Mouse (Mus musculus): ENCODE results near the gene Sema5b.

Gene Sema5b

DNA sequence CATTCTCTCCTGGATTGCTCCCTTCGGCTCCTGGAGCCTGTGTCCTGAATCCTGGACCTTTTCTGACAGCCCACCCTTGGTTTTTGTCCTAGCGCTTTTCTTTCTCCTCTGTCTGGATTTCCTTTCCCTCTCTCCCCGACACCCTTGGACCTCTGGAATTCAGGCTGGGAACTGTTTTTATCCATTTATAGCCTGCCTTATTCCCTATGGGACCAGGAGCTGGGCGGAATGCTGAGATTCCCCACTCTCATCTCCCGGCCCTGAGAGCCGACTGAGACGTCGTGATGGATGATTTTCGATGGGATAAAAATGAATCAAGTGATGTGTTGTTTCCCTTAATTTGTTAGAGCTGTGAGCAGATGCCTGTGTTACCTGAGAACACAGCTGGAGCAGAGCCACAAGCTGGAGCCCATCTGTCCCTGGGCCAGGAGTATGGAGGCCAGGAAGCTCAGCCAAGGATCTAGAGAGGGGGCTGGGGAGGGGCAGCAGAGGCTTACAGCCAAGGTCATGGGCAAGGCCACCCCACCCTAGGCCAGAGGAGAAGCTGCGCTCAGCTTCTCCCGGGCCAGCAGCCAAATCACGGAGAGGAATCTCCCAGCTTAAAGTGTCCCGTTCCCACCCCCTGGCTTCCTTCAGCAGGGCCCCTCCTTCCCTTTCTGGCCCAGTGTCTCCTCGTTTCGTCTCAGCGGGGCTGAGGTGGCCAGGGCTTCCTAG, 89.7 kb downstream of the Sema5b start:
- DNase-seq (ENCODE audit: low spot score in 2 of 2): peak in 1 of 2 experiments; percentile 77

DNA sequence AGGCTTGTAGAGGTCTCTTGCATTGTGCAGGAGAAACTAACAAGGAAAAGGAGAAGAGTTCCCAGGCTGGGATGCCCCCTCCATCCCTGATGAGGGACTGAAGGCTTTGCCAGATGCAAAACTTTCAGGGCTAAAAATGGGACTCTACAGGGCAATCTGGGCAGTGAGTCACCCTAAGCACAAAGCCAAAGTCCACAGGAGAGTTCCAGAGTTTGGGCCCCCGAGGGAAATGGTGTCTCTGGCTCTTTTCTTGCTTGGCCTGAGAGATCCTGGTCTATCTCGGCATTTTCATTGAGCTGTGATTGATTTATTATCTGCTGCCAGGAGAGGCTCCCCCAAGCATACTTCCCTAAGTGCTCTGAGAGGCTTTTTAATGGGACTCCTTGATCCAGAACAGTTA, 92.1 kb downstream of the Sema5b start:
- DNase-seq (ENCODE audit: low spot score in 2 of 2): no peak

DNA sequence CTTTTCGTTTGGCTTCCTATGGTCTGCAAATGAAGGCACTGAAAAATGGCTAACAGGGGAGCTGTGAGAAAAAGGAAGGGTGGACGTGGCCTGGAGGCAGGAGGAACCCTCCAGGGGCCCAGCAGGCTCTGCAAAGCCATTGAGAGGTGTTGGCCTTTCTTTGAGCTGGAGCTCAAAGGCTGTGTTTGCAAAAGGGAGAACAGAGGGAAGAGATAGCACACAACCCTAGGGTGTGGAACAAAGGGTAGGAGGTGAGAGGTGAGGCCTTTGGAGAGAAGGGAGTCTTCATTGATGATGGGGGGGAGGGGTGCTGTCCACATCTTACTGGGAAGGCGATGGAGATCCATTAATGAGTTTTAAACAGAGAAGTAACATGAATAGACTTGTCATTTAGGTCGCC, 94.0 kb downstream of the Sema5b start:
- no peak for DNase-seq (ENCODE audit: low spot score in 2 of 2)

DNA sequence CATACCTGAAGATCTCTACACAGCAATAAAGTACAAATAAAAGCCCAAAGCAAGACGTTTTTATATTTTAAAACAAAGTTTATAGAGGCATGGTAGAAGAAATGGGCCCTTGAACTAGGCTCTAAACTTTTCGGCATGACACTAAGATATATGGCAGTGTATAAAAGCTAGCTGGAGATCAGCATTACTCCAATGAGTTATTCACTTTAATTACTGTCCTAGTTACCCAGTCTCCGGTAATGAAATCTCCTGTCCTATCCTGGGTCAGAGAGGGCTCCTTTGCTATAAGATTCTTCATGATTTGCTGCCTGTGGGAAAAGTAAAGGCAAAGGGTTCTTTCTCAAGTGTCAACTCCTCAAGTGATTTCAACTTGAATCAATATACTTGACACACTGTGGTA, 98.6 kb downstream of the Sema5b start:
- no peak for DNase-seq (ENCODE audit: low spot score in 2 of 2)

DNA sequence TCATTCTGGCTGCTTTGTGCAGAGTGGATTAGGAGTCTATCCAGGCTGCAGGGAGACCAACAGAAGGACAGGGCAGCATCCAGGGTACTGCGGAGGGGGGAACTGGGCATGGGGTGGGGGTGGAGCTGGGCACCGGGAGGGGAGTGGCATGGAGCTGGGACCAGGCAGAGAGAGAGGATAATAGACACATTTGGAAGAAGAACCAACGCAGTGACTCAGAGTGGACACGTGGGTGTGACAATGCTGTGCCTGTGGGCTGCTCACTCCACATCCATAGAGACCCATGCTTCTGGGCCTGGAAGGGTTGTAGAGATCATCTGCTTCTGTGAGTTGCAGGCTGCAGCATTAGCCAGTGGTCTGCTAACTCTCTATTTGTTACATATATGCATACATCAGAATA, 107.9 kb downstream of the Sema5b start:
- DNase-seq (ENCODE audit: low spot score in 2 of 2): no peak

DNA sequence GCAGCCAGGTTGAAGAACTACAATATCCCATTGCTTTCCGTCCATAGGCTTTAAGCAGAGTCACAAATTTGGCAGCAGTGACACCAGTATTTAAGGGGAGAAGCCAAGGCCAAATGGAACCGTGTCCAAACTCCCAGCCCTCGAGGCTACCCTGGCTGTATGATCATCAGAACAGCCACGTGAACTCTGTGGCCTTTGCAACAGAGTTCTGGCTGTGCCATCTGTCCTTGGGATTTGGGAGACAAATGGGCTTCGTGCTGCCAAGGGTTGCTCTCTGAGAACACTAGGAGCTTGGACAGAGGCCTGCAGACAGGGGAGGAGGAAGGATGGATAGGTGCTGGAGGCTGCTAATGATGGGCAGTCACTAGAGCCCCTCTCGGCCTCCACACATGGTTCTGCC, 111.3 kb downstream of the Sema5b start:
- DNase-seq (ENCODE audit: low spot score in 2 of 2): peak in 1 of 2 experiments; percentile 46

DNA sequence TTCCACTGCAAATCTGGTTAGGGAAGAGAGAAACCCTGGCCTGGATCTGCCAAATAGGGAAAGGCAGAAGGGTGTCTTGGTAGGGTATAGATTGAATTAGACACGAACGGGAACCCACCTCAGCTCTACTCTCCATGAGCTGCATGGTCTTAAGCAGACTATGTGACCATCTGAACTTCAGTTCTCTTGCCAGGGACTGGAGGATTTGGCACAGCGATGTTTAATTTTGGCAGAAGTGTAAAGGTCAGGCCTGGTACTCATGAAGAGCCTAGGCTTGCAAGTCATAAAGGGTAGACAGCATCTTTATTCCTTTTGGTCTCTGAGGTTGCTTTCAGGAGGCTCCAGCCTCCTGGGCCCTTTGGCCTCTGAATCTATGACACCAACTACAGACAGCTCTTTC, 111.8 kb downstream of the Sema5b start:
- no peak for DNase-seq (ENCODE audit: low spot score in 2 of 2)

DNA sequence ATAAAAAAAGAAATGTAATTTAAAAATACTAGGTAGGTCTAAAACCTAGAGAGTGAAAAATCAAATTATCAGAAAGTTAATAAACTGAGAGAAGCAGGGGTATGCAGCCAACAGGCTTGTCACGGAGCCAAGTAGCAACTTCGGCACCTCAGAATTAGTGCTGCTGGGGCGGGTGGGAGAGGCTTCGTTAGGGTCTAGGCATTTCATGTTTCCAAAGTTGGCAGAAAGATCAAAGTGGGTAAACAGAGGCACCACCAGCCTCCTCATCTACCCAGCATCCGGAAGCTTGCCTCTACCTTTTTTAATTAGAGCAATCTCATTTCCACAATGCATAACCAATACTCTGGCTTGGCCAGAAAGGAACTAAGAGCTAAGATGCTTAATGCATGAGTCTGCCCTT, 113.0 kb downstream of the Sema5b start:
- no peak for DNase-seq (ENCODE audit: low spot score in 2 of 2)

DNA sequence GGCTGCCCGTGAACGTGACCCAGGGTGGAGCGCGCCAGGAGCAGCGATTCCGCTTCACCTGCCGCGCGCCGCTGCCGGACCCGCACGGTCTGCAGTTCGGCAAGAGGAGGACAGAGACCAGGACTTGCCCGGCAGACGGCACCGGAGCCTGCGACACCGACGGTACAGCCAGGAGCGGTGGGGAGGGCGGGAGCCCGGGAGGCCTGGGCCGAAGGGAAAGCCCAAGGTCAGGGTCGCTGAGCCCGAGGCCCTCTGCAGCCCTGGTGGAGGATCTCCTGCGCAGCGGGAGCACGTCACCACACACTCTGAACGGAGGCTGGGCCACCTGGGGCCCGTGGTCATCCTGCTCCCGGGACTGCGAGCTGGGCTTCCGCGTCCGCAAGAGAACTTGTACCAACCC, 119.3 kb downstream of the Sema5b start:
- DNase-seq (ENCODE audit: low spot score in 2 of 2): no peak

DNA sequence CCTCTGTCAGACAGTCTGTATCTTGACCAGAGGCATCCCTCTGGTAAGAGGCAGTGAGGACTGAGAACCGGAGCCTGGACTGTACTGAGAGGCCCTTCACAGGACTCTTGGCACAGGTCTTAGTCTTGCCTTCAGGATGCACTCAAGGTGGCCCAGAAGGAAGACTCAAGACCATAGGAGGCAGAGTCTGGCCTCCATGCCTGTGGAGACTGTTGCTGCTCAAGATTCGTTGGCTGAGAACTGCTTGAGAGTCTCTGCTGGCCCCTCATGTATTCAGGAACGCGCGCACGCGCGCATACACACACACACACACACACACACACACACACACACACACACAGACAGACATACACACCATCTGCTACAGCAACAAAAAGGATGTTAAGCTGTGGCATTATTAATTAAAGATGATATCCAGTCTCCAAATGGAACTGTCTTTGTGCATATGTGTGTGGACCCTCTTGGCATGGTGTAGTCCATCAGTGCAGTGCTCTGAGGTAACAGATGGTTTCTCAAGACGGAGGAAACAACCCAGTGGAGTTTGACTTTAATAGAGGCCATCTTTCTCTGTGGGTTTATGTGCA, 123.0 kb downstream of the Sema5b start:
- no peak for DNase-seq (ENCODE audit: low spot score in 2 of 2)

DNA sequence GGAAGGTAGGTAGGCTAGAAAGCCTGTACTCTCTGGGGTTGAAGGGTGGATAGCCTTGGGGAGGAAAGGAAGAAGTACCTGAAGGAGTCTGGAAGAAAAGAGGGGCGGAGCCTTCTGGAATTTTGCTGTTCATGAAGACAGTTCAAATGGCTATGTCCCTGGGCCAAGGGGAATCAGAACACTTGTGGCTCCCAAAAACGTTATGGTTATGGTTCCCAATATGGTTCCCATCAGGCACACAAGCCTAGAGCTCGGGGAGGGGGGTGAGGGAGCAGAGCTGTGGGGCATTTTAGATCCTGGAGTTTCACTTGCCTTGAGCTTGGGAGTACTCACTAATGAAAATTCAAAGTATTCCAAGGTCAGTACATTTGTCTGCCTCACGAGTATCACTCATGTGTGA, 123.9 kb downstream of the Sema5b start:
- no peak for DNase-seq (ENCODE audit: low spot score in 2 of 2)

DNA sequence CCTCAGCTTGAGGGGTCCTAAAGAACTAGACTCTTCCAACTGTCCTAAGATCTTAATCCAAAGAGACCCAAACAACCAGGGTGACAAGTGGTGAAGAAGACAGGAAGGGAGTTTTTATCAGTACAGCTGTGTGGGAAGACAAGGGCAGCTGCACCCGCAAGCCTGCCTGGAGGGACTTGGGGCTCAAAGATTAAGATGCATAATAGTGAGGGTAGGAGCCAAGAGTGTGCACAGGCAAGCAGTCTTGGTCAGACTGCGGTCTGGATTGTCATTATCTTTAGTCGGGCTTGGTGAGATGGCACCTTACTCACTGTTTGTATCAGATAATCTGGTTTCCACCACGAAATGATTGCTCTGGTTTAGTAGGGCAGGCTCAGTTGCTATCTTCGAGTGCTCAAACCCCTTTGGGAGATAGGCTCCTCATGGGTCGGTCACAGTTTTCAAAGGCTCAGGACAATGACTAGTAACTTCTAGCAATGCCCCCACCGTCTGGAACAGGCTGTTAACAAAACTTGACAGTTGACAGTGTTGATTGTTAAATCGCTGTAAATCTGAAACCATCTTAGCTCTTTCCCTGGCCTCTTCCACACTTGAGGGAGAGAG, 136.7 kb downstream of the Sema5b start:
- DNase-seq (ENCODE audit: low spot score in 2 of 2): no peak

DNA sequence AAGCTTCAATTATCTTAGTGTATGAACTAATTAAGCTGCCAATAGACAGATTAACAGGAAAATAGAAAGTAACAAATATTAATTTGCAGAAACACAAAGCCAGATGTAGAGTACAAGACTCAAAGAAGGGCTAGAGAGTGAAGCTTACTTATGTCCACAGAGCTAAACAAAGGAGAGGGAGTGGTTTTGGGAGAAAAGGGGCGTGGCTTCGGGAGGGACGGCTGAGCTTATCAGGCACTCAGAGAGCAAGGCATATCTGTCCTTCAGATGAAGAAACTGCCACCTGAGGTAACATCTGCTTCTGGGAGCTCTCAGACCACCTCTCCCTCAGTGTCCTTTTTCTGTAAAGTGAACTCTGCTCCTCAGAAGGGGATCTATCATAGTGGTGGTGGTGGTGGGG, 137.5 kb downstream of the Sema5b start:
- no peak for DNase-seq (ENCODE audit: low spot score in 2 of 2)

DNA sequence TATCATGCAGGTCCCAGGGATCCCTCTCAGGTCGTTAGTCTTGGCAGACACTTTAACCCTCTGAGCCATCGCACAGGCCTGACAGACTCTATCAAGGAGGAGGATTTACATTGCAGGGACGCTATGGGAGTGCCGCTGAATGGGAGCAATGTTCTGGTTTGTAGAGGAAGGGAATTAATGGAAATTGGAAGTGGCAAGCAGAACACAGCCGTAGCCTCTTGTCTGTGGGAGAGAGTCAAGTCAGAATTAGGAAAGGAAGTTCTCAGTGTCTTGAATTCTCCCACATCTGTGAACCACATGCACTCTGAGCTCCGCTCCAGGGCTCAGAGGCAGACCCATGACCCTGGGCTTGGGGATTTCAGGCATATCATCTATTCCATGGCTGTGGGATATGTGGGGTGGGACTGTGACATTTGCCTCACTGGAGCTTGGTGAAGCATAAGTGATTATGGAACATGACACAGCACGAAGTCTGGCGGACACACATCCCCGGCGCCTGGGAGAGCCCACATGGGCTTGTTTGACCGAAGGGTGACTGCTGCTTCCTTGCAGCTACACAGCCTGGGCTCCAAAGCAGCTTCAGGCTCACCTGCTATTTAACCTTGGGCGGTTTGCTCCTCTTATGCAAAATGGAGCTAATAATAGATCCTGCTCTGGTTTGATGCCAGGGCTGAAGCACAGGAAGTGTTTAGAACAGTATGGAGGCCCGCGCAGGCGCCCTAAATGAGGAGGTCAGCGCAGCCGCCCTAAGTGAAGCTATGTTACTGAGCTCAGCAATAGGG, 140.6 kb downstream of the Sema5b start:
- DNase-seq (ENCODE audit: low spot score in 2 of 2): peak in 1 of 2 experiments; percentile 23

DNA sequence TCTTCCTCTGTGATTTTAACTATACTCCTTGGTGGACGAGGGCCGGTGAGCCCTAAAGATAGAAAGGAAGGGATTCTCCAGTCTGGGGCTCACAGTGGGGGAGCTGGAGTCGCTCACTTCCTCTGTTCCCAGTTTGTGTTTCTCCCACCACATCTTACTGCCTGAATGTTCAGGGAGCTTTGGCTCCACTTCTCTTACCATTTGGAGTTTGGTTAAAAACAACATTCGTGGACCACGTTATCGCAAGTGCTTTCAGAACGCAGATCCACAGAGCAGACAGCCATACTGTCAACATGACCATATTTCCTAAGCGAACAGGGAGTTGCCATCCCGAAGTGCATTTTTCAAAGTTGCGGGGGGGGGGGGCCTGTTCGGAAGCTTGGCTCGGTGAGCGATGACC, 144.1 kb downstream of the Sema5b start:
- no peak for DNase-seq (ENCODE audit: low spot score in 2 of 2)

DNA sequence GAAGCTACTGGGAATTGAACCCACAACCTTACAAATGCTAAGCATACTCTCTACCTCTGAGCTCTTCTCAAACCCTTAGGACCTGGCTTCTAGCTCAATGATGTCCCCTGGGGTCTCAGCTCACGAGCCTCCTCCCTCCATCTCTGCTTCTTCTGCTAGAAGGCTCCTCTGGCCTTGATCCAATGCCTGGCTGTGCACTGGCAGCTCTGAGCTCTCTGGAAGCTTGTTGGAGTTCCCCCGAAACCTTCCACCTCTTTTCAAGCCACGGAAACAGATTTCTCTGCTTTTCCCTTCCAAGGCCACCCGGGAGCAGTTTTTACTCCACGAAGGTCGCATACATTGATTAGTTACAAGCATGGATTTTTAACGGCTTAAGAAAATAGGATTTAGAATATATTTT, 145.5 kb downstream of the Sema5b start:
- DNase-seq (ENCODE audit: low spot score in 2 of 2): no peak

DNA sequence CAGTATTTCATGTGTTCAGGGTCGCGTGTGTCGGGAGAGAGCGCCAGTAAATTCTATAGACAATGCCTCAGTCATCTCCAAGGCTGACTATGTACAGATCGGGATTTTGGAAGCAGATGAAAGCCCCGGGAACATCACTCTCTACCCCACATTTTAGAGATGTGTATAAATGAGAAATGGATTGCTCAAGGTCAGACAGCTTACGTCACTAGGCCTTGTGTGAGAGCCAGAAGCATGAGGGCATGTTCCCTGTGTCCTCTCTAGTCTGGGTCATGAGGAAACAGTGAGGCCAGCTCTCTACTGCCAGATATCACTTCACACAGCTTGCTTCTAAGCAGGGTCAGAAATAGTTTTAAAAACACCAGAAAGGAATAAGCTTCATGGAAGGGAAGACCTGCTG, 150.7 kb downstream of the Sema5b start:
- no peak for DNase-seq (ENCODE audit: low spot score in 2 of 2)

DNA sequence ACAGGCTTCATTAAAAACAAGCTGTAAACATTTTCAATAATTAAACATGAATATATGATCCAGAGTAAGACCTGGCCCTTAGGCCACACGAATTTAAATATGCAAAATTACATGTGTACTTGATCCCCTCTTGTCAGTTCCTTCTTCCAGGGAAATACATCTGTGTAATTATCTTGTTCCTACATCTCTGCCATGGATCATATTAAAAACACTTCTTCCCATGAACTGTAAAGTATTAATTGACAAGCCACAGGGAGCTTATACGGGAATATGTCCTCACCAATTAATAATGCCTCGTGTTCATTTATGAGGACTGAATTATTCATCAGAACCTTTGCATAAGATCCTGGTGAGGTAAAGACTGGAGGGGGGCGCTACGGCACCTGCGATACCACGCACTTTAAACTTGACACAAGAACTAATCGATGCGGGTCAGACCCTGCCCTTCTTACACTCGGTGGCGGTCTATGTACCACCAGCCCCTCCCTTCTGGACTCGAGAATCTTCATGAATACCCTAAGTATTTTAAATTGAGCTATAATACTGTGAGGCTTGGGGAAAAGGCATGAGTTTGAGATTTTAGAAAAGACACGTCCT, 153.4 kb downstream of the Sema5b start:
- no peak for DNase-seq (ENCODE audit: low spot score in 2 of 2)

DNA sequence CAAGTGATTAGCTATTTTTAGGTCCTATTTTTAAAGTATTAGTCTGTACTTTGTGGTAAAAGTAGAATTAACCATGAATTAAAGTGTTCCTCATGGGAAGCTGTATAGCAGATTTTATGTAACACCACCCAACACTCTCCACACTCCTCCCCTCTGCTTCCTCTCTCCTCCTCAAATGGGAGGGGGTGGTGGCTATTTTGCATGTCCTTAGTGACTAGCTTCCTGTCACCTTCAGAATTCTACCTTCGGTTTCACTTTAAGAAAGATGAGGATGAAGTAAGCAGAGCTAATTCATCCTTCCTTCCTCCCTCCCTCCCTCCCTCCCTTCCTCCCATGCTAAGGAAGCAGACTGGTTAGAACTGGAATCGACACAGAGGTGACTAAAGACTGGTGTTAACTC, 155.2 kb downstream of the Sema5b start:
- no peak for DNase-seq (ENCODE audit: low spot score in 2 of 2)

DNA sequence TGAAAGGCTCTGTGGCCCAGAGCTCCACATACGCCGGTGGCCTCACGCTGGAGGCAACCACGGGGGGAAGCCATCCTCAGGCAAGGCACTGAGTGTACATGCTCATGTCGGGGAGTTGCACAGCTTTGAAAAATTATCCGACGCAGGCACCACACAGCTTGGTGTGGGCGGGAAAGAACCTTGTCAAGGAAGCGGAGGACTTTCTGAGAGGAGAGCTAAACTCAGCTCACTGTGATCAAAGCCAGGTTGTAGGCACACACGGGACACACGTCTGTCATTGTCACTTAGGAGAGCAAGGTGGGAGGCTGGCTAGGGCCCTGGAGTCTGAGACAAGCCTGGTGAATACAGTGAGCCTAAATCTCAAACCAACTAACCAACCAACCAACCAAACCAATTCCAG, 160.9 kb downstream of the Sema5b start:
- no peak for DNase-seq (ENCODE audit: low spot score in 2 of 2)

DNA sequence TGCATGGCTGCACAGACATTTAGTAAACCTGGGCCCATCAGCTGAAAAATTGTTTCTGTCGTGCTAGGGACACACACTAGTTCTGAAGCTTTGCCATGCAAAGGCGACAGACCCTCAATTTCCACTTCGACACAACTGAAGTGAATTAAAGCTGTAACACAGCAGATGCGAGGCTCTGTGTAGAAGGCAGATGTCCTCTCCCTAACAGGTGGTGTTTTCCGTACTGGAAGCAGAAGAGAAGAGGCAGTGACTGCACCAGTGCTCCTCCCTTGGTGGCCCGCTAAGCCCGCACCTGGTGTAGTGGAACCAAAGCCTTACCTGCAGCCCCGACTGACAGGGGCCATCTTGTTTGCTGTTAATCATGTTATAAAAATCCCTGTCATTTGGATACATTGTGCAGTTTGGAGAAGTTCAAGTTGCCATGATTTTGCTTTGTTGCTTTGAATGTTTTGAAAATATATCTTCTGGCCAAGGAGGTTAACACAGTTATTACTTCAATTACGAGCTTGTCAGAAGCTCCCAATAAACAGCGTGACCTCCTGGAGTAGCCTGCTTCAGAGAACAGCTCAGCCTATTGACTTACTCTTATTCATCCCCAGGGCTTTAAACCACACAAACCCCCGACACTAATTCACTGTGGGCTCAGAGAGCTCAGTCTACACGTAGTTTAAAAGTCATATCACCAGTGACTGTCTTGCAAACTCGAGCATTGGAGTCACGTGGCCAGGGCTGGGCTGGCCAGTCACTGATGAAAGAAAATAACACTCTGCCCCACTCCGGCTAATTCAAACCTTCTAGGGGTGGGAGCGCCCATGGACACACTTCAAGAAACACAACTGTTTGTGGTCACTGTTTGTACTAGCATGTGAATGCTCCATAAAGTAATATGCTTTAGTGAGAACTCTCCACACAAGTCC, 163.1 kb downstream of the Sema5b start:
- DNase-seq (ENCODE audit: low spot score in 2 of 2): no peak
